Mouse (Mus musculus) C2C12 (cell line): ENCODE data around the gene Tbc1d20.

Source experiments
- CTCF ChIP-seq: IDR thresholded peaks from one replicate; pipeline ENCODE4 v1.5.1; 2011; ENCODE audit not compliant: control insufficient read depth, insufficient read depth, insufficient read length
- FOSL1 ChIP-seq: IDR thresholded peaks from one replicate; pipeline ENCODE4 v1.8.0; 2011; ENCODE audit warnings: mild to moderate bottlenecking, low read length; ENCODE audit not compliant: poor library complexity, insufficient read depth, severe bottlenecking
- MYOD1 ChIP-seq: IDR thresholded peaks from one replicate; pipeline ENCODE4 v1.6.1; 2011; ENCODE audit warnings: low read depth; ENCODE audit not compliant: control insufficient read depth, insufficient read length
- MYOG ChIP-seq: IDR thresholded peaks from one replicate; pipeline ENCODE4 v1.6.1; 2011; ENCODE audit not compliant: control insufficient read depth, insufficient read length; ENCODE audit errors: extremely low read depth
- USF1 ChIP-seq: IDR thresholded peaks from one replicate; pipeline ENCODE4 v1.6.1; 2011; ENCODE audit warnings: low read depth, mild to moderate bottlenecking, control low read depth, moderate library complexity

GRCm38 (mm10) chr2:152323971-152324370, 30.3 kb downstream of the Tbc1d20 start:
- TF ChIP-seq CTCF, result no peak
- TF ChIP-seq MYOG, result no peak
- no peak for TF ChIP-seq MYOD1
- TF ChIP-seq USF1, result no peak
- TF ChIP-seq FOSL1, result no peak
